Mouse (Mus musculus) layer of hippocampus, adult 9-10 months (tissue): ENCODE results near the gene Prkg1.

Experiments used
- DNase-seq: peaks from one replicate; pipeline ENCODE4 v3.0.0; 2022; ENCODE audit warnings: low spot score

The Prkg1 gene

GRCm38 (mm10) chr19:31764801-31765340 is at the start of gene Prkg1:
Gene Prkg1, minus strand, starts transcription at chr19:31765033.
- DNase-seq, result no peak

DNA sequence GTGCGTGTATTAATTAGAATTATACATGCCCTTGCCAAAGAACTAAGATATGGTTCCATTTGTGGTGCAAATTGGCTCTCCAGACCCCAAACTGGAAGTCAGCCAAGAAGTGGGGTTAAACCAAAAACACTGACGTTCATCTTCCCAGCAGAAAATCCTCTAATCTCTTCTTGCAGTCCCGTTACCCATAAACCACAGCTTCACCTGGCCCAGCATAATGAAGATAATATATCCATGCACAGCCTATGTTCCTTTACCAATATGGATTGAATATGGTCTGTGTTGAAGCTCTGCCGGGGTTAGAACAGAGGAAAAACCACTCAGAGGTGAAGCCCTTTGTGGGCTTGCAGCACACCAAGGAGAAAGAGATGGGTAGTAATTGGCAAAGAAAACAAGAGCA is 48.3 kb upstream of the Prkg1 start:
- no peak for DNase-seq

DNA sequence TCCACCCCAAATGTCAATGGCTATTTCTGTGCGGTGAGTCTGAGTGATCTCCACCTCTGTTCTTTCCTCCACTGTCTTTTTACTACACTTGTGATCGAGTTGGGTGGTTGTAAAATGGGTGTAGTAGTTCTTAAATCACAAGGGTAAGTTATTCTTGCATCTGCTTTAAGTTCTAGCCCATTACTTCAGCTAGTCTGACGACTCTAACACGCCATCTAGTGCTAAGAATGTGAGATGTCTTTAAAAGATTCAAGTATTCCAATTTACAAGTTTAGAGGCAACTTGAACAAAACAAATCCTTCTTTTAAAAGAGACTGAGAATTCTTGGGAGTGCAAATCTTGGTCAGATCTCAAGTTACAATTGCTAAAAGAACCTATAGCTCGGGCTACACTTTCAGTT is 46.5 kb upstream of the Prkg1 start:
- DNase-seq, result no peak

- DNase-seq, result no peak
Measured at GRCm38 (mm10) chr19:31805391-31805790, 40.6 kb upstream of the Prkg1 start.

DNA sequence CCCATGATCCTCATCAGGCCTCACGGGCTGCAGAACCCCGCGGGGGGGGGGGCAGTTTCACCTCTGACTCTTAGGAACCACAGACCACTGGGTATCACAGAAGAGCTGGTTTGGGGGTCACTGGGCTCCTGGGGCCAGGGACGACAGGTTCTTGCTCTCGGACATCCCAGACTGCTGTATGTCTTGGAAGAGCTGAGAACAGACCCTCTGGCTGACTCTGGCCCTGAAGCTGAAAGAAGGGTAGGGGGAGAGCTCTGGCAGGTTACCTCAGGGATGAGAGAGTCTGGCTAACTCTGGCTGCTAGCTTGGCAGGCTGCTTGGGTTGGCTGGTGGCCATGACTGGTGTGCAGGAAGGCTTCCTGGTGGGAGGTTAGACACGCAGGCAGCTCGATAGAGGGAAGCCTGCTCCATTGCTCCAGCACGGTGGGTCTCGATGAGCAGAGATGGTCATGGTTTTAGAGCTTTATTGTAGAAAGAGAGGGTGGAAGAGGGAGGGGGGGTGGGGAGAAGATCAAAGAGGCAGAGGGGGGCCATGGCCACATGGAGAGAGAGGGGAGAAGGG is 30.7 kb upstream of the Prkg1 start:
- DNase-seq, result no peak

DNA sequence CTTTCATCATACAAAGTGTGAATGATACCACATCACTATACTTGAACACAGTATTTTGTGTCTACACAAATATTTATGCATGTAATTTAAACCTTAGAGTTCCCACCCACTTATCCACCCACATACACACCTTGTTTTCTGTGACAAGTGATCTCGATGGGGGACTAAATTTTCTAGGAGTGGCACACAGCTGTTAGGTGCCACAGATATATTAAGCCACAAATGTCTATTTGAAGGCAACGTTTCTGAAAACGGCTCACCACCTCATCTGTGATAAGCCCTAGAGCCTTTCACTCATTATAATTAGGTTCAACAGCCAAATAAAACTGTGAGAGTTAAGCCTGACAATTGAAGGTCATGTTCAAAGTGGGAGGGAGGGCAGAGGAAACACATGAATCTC is 26.9 kb upstream of the Prkg1 start:
- no peak for DNase-seq

- DNase-seq, result no peak
Measured at GRCm38 (mm10) chr19:31781521-31782018, 16.7 kb upstream of the Prkg1 start.

GRCm38 (mm10) chr19:31781077-31781476 is 16.2 kb upstream of the Prkg1 start:
- no peak for DNase-seq

DNA sequence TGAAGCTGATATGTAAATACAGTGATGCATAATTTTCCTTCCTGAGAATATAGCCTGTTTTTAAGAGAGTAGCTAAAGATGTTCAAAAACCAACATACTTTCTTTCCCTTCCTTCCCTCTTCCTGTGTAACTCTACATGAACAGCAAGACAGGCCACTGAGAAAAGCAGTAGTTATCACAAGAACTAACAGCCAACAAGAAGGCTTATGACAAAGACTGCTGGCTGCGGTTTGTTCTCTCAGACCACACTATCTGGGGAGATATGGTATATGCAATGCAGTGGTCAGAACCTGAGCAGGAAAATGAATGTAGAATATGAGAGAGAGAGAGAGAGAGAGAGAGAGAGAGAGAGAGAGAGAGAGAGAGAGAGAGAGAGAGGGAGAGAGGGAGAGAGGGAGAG is 15.4 kb upstream of the Prkg1 start:
- DNase-seq, result no peak

DNA sequence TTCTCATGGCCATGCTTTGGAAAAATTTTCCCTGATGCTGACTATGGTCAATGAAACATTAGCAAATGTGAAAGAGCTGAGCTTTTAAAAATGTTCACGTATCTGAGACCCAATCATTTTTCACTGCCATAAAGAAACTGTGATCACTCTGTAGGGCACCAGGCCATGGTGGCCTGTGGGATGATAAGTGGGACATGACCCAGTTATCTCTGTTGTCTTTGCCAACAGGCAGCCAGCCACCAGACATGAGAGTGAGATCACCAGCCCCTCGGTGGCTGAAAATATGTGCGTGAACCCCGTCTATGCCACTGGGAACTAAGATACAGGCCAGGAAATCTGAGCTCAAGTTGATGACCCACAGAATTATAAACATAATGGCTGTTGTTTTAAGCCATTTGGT is 14.2 kb upstream of the Prkg1 start:
- no peak for DNase-seq

GRCm38 (mm10) chr19:31767004-31767403 is 2.2 kb upstream of the Prkg1 start:
- no peak for DNase-seq

GRCm38 (mm10) chr19:31765451-31765850 is 618 bp upstream of the Prkg1 start:
- no peak for DNase-seq

GRCm38 (mm10) chr19:31763951-31764800 is 657 bp downstream of the Prkg1 start:
- no peak for DNase-seq

GRCm38 (mm10) chr19:31763246-31763821 is 1.5 kb downstream of the Prkg1 start:
- DNase-seq, result no peak

DNA sequence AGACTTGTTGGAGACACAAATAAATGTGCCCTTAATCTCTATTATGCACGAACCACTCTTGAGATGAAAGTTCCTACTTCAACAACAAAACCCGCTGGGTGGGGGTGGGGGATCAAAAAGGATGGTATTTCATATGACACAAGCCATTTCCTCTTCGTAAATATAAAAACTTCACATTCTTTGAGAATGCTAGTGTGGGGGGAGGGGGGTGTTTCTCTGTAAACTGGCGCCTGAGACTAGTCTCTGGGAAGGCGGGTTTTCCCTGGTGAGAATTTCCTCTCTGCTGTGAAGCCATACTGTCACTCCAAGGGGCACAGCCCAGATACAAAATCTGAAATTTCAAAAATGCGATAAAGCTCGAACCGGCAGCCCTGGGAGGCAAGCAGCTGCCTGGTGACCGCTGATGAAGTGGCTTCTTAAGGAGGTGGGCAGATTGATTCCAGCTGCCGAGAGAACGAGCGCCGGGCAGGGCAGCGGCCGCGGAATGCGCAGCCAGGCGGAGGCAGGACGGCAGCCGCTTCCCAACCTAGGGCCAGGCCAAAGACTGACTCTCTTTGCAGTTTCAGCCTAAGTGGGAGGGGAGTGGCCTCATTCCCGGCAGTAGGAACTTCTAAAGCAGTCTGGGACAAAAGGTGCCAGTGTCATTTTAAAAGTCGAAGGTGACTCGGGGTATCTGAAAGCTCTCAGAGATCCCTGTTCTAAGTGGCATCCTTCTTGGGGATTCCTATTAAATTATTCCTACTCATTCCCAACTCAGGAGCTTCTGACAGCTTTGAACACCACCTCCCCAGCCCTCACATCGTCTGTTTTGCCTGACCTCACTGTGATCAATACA is 2.2 kb downstream of the Prkg1 start:
- DNase-seq, result no peak

GRCm38 (mm10) chr19:31759855-31760254 is 5.0 kb downstream of the Prkg1 start:
- DNase-seq, result no peak

- peak; percentile 62 for DNase-seq
Measured at GRCm38 (mm10) chr19:31755929-31756792, 8.7 kb downstream of the Prkg1 start.

DNA sequence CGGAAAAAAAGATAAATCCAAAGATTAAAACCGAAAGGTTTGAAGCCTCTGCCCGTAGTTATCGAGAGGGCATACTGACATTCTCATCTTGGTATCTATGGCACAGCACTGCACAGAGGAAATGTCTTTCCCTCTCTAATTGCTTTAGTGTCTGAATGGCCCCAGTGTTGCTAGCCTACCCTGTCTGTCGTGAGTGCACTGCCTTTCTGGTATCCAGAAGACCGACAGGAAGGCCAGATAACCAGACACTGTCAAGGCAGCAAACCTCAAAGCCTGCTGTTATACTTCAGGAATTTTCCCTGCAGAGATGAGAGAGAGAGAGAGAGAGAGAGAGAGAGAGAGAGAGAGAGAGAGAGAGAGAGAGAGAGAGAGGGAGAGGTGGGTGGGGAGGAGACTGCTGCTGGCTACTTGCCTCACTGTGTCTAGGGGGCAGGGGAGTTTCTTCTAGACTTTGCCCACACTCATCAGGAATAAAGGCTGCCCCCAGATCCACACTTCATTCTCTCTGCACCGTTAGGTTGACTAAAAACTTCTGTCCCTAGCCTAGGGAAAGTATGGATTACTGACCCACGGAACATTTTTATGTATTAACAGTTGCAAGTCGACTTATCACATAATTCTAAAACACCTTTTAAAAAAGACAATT is 10.1 kb downstream of the Prkg1 start:
- no peak for DNase-seq

GRCm38 (mm10) chr19:31750976-31751676 is 13.7 kb downstream of the Prkg1 start:
- no peak for DNase-seq

- no peak for DNase-seq
Measured at GRCm38 (mm10) chr19:31746635-31747034, 18.2 kb downstream of the Prkg1 start.
